Mouse (Mus musculus) hindbrain, embryonic 14.5 days (tissue): ENCODE data around the gene Gm49366. TPM values are rescaled to one million over a fixed set of nuclear protein-coding genes. Genes with fewer than 3 reads are reported as not detected.
A peak's percentile ranks its signal among the peaks of the same experiment; 100 is the strongest.
"Not testable (repeated sequence)": the region's sequence is repeated elsewhere in the genome, so short reads cannot be mapped to it uniquely, and the experiment has no call there.

ENCODE experiments used
- ATAC-seq: fragments of 200-750 bp; cut with Nextera tagmentation; 2 replicates; pipeline ENCODE4 v1.8.0; 2017; ENCODE audit warnings: moderate number of reproducible peaks, mild to moderate bottlenecking, moderate TSS enrichment, moderate library complexity; ENCODE audit not compliant: low FRiP score
- DNase-seq: peaks from one replicate; pipeline ENCODE4 v3.0.0-alpha.2; 2015; ENCODE audit warnings: low spot score
- H3K27ac ChIP-seq: fragments of 300-500 bp; sonication (generic); 2 replicates; pipeline ENCODE4 v1.5.1; 2014; ENCODE audit warnings: mild to moderate bottlenecking, moderate library complexity
- H3K27me3 ChIP-seq: fragments of 300-500 bp; sonication (generic); 2 replicates; pipeline ENCODE4 v1.6.1; 2014; ENCODE audit warnings: mild to moderate bottlenecking, low read length, mixed read lengths; ENCODE audit not compliant: control insufficient read depth, insufficient read depth
- H3K36me3 ChIP-seq: fragments of 300-500 bp; sonication (generic); replicated peaks from 2 replicates; pipeline ENCODE4 v1.6.1; 2014; ENCODE audit not compliant: control insufficient read depth, insufficient read depth
- H3K4me1 ChIP-seq: fragments of 300-500 bp; sonication (generic); replicated peaks from 2 replicates; pipeline ENCODE4 v1.6.1; 2014; ENCODE audit warnings: antibody characterized with exemption, low read length, mixed read lengths; ENCODE audit not compliant: control insufficient read depth, insufficient read depth
- H3K4me2 ChIP-seq: fragments of 300-500 bp; sonication (generic); replicated peaks from 2 replicates; pipeline ENCODE4 v1.6.1; 2014; ENCODE audit warnings: mild to moderate bottlenecking, moderate library complexity
- H3K4me3 ChIP-seq: fragments of 300-500 bp; sonication (generic); replicated peaks from 2 replicates; pipeline ENCODE4 v1.5.1; 2014; ENCODE audit warnings: mild to moderate bottlenecking, low read length
- H3K9ac ChIP-seq: fragments of 300-500 bp; sonication (generic); 2 replicates; pipeline ENCODE4 v1.6.1; 2014
- H3K9me3 ChIP-seq: fragments of 300-500 bp; sonication (generic); 2 replicates; pipeline ENCODE4 v1.6.1; 2016; ENCODE audit warnings: low read length; ENCODE audit not compliant: control insufficient read depth
- WGBS: fragments of 180-500 bp; shearing (Covaris S2); extraction: QIAGEN DNeasy Blood & Tissue Kit; methylation state at CpG from one replicate; pipeline ENCODE4 v1.1.7; 2014; 5-methylcytosine and 5-hydroxymethylcytosine counted together
- polyA plus RNA-seq: library from polyadenylated mRNA; unstranded; fragments of >200 nt; fragmentation: Nextera tagmentation; extraction: Ambion mirVana; gene quantifications from 2 replicates; pipeline ENCODE4 v1.2.1, GENCODE M21; 2014

Gene Gm49366
- polyA plus RNA-seq, 1 experiment from 2014 or later, result not detected

GRCm38 (mm10) chr12:84063833-84064232 is 25.1 kb downstream of the Gm49366 start:
- 92% methylated on average over 2 of the region's 2 CpGs for WGBS
- H3K27me3 ChIP-seq, result peaks cover 14% of the 10 kb centered on the region
- ATAC-seq (no peak), DNase-seq (no peak)
- no peaks in the 10 kb centered on the region for H3K4me1 ChIP-seq
- no peaks in the 10 kb centered on the region for H3K9me3 ChIP-seq
- H3K4me3 ChIP-seq, result no peak overlapping the region
- no peak overlapping the region for H3K27ac ChIP-seq
- no peaks in the 10 kb centered on the region for H3K36me3 ChIP-seq
- H3K4me2 ChIP-seq, result no peak overlapping the region
- H3K9ac ChIP-seq, result no peak overlapping the region

- Histone ChIP-seq H3K9ac (no peak overlapping the region), H3K4me3 (no peak overlapping the region), H3K36me3 (no peaks in the 10 kb centered on the region), H3K4me1 (no peaks in the 10 kb centered on the region), H3K27ac (no peak overlapping the region), H3K4me2 (no peak overlapping the region), H3K27me3 (peaks cover 21% of the 10 kb centered on the region), H3K9me3 (no peaks in the 10 kb centered on the region)
- whole genome bisulfite sequencing, result 70% methylated on average over 8 of the region's 8 CpGs
- DNase-seq (no peak), ATAC-seq (no peak)
Measured at GRCm38 (mm10) chr12:84064621-84065020, 25.9 kb downstream of the Gm49366 start.

GRCm38 (mm10) chr12:84067752-84068151 is 29.0 kb downstream of the Gm49366 start:
- Histone ChIP-seq H3K4me3 (no peak overlapping the region), H3K9ac (no peak overlapping the region)
- 86% methylated on average over 4 of the region's 4 CpGs for WGBS

GRCm38 (mm10) chr12:84068296-84068695 is 29.6 kb downstream of the Gm49366 start:
- Histone ChIP-seq H3K9me3 (no peaks in the 10 kb centered on the region), H3K4me1 (no peaks in the 10 kb centered on the region), H3K36me3 (no peaks in the 10 kb centered on the region), H3K27me3 (peaks cover 33% of the 10 kb centered on the region), H3K4me2 (no peak overlapping the region), H3K9ac (no peak overlapping the region), H3K27ac (no peak overlapping the region), H3K4me3 (no peak overlapping the region)
- ATAC-seq, result no peak
- no peak for DNase-seq
- WGBS, result 50% methylated on average over 8 of the region's 8 CpGs

More at GRCm38 (mm10) chr12:84067752-84068151, 29.0 kb downstream of the Gm49366 start:
- Histone ChIP-seq H3K27ac (no peak overlapping the region), H3K27me3 (peaks cover 33% of the 10 kb centered on the region), H3K4me2 (no peak overlapping the region), H3K36me3 (no peaks in the 10 kb centered on the region), H3K9me3 (no peaks in the 10 kb centered on the region), H3K4me1 (no peaks in the 10 kb centered on the region)
- DNase-seq, result no peak
- no peak for ATAC-seq

- Histone ChIP-seq H3K27ac (no peak within 1 kb of the TSS), H3K9me3 (no peaks in the 10 kb centered on the region), H3K4me1 (no peaks in the 10 kb centered on the region), H3K4me2 (peak within 1 kb of the TSS; percentile 55), H3K9ac (peak within 1 kb of the TSS; percentile 47; the same call in 1 of the 2 replicates), H3K4me3 (peak within 1 kb of the TSS; percentile 37), H3K27me3 (peaks cover 33% of the 10 kb centered on the region), H3K36me3 (no peaks in the 10 kb centered on the region)
- ATAC-seq (no peak), DNase-seq (no peak)
- WGBS, result 65% methylated on average over 9 of the region's 9 CpGs
Measured at GRCm38 (mm10) chr12:84068986-84069385, 30.3 kb downstream of the Gm49366 start, which contains the start of gene Acot5. Gene Acot5 (plus strand): TSS chr12:84069325.

GRCm38 (mm10) chr12:84069582-84069981 is 30.8 kb downstream of the Gm49366 start:
- not testable (repeated sequence) for ATAC-seq

GRCm38 (mm10) chr12:84071696-84072095 is 33.0 kb downstream of the Gm49366 start:
- Histone ChIP-seq H3K4me2 (no peak overlapping the region), H3K27me3 (peaks cover 33% of the 10 kb centered on the region), H3K9me3 (no peaks in the 10 kb centered on the region), H3K27ac (no peak overlapping the region), H3K4me1 (no peaks in the 10 kb centered on the region), H3K4me3 (no peak overlapping the region), H3K36me3 (no peaks in the 10 kb centered on the region), H3K9ac (no peak overlapping the region)
- WGBS, result 85% methylated on average over 2 of the region's 2 CpGs
- ATAC-seq (no peak), DNase-seq (no peak)

More at GRCm38 (mm10) chr12:84069582-84069981, 30.8 kb downstream of the Gm49366 start:
- Histone ChIP-seq H3K27me3 (peaks cover 33% of the 10 kb centered on the region), H3K4me2 (peak overlapping the region; percentile 55), H3K4me3 (peak overlapping the region; percentile 37), H3K9ac (peak overlapping the region; percentile 47; the same call in 1 of the 2 replicates)
- H3K36me3 ChIP-seq, H3K9me3 ChIP-seq, H3K27ac ChIP-seq, DNase-seq, H3K4me1 ChIP-seq: not testable (repeated sequence)
- 1% methylated on average over 40 of the region's 52 CpGs for WGBS

- 94% methylated on average over 4 of the region's 4 CpGs for WGBS
- H3K4me2 ChIP-seq, result no peak overlapping the region
- H3K4me3 ChIP-seq, result no peak overlapping the region
- no peak overlapping the region for H3K9ac ChIP-seq
- no peaks in the 10 kb centered on the region for H3K36me3 ChIP-seq
- DNase-seq (no peak), ATAC-seq (no peak)
- no peak overlapping the region for H3K27ac ChIP-seq
- H3K27me3 ChIP-seq, result no peaks in the 10 kb centered on the region
- H3K9me3 ChIP-seq, result no peaks in the 10 kb centered on the region
- H3K4me1 ChIP-seq, result no peaks in the 10 kb centered on the region
Measured at GRCm38 (mm10) chr12:84077371-84077990, 38.7 kb downstream of the Gm49366 start.

GRCm38 (mm10) chr12:84083842-84084241 is 45.1 kb downstream of the Gm49366 start:
- Histone ChIP-seq H3K9ac (no peak overlapping the region), H3K4me1 (no peaks in the 10 kb centered on the region), H3K27me3 (no peaks in the 10 kb centered on the region), H3K4me2 (no peak overlapping the region), H3K4me3 (no peak overlapping the region), H3K36me3 (no peaks in the 10 kb centered on the region), H3K9me3 (no peaks in the 10 kb centered on the region), H3K27ac (no peak overlapping the region)
- no peak for DNase-seq
- no peak for ATAC-seq
- 88% methylated on average over 2 of the region's 2 CpGs for WGBS
